Mouse (Mus musculus): ENCODE measurements around the gene Fam169a.
A peak's percentile ranks its signal among the peaks of the same experiment; 100 is the strongest.
"Not testable (repeated sequence)": the region's sequence is repeated elsewhere in the genome, so short reads cannot be mapped to it uniquely, and the experiment has no call there.

Gene Fam169a

DNA sequence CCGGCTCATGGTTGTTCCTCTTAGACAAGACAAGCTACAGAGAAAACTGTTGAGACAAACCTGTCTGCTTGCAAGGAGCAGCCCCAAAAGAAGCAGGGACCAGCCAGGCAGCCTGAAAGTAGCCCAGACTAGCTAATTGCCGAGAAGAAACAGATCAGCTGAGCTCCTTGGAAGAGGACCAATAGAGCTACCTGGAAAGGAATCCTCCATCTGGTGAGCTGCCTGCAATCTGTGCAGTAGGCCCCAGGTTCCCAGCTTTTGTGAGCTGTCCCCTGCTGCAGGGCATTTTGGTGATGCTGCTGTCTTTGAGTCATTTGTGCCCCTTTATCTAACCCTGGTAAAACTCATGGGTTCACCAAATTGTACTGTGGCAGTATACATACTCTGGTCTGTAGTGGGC is 13.1 kb downstream of the Fam169a start:
- no peak for DNase-seq (ENCODE audit: low spot score in 2 of 2)

GRCm38 (mm10) chr13:97080615-97081014 is 13.5 kb downstream of the Fam169a start:
- DNase-seq (ENCODE audit: low spot score in 2 of 2), result no peak

DNA sequence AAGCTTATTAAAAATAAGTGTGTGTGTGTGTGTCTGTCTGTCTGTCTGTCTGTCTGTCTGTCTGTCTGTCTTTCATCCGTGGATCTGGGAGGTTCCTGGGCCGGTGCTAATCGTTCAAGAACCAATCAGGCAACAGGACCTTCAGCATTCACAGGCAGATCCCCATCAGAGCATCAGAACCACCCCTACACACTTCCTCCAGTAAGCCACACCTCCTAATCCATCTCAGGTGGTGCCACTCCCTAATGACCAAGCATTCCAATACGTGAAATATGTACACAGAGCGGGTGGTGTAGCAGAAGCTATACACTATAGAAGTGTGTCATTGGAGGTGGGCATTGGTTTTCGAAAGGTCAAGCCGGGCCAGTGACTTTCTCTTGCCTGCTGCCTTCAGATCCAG is 15.3 kb downstream of the Fam169a start:
- DNase-seq (ENCODE audit: low spot score in 2 of 2), result no peak

DNA sequence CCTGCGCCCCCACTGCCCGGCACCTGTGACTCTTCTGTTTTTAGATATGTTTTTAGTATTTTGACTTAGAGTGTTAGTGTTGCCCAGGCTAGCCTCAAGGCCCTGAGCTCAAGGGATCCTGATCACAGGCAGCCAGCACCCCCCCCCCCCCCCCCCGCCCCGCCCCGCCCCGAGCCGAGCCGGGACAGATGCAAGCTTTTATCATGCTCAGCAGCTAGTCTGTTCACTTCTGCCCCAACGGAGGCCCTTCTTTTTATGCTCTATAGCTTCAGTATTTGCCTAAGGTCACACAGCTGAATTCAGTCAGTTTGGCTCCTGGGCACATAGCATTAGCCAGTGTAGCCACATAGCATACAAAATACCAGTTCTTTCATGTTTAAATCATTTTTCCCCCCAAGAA is 19.2 kb downstream of the Fam169a start:
- no peak for DNase-seq (ENCODE audit: low spot score in 2 of 2)

GRCm38 (mm10) chr13:97087421-97087820 is 20.3 kb downstream of the Fam169a start:
- DNase-seq (ENCODE audit: low spot score in 2 of 2), result no peak

GRCm38 (mm10) chr13:97088183-97088582 is 21.1 kb downstream of the Fam169a start:
- DNase-seq (ENCODE audit: low spot score in 2 of 2), result no peak

DNA sequence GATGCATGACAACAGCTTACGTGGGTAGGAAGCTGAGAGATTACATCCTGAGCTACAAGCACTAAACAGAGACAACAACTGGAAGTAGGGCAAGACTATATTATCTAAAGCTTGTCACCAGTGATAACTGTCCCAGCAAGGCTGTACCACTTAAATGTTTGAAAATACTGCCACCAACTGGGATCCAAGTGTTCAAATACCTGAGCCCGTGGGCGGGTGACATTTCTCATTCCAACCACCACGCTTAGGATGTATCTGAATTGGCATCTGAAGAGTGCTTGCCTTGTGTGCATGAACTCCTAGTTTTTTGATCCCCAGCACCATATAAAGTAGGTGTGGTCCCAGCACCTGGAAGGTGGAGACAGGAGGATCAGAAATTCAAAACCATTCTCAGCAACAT is 28.6 kb downstream of the Fam169a start:
- no peak for DNase-seq (ENCODE audit: low spot score in 2 of 2)

- DNase-seq (ENCODE audit: low spot score in 2 of 2), result no peak
Observed at GRCm38 (mm10) chr13:97099187-97099852, 32.2 kb downstream of the Fam169a start, which contains the start of gene Gm6169. Gene Gm6169 (minus strand): TSS chr13:97099237.

DNA sequence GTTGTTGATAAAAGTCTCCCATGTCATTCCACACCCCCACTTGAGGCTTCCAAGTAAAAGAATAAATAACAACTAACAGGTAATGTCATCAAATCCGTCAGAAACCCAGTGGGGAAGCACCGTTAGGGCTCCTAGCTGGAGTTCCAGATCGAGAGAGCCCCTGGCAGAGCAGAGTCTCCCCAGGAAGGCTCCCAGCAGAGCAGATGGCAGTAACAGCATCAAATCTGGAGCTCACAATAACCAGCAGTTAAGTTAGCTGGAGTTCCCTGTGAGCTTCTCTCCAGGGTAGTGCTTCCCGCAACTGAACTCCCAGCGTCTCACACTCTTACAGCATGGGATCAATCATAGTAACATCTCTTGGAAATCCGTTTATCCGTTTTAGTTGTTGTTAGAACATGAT is 37.9 kb downstream of the Fam169a start:
- no peak for DNase-seq (ENCODE audit: low spot score in 2 of 2)

- not testable (repeated sequence) for DNase-seq (ENCODE audit: low spot score in 2 of 2)
Observed at GRCm38 (mm10) chr13:97107721-97108120, 40.6 kb downstream of the Fam169a start.

GRCm38 (mm10) chr13:97109046-97109445 is 42.0 kb downstream of the Fam169a start:
- no peak for DNase-seq (ENCODE audit: low spot score in 2 of 2)

- DNase-seq (ENCODE audit: low spot score in 2 of 2), result no peak
Observed at GRCm38 (mm10) chr13:97121341-97121740, 54.3 kb downstream of the Fam169a start.

DNA sequence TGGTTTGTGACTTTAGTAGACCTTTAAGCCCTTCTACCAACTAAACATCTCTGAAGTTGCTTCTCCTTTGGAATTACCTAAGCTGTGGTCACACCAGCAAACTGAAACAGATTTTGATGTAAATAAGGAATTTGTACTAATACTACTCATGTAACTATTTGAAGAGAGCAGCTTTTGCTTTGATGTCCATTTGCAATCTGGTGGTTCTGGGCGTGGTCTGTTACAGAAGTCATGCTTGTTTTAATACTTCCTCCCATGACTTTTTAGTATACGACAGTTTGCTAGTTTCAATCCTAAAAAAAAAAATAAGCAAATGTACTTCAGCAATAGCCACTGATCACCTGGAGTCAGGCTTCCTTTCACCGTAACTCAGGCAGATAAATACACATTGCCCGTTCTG is 62.6 kb downstream of the Fam169a start:
- DNase-seq (ENCODE audit: low spot score in 2 of 2), result not testable (repeated sequence)

GRCm38 (mm10) chr13:97130413-97130812 is 63.3 kb downstream of the Fam169a start:
- not testable (repeated sequence) for DNase-seq (ENCODE audit: low spot score in 2 of 2)

DNA sequence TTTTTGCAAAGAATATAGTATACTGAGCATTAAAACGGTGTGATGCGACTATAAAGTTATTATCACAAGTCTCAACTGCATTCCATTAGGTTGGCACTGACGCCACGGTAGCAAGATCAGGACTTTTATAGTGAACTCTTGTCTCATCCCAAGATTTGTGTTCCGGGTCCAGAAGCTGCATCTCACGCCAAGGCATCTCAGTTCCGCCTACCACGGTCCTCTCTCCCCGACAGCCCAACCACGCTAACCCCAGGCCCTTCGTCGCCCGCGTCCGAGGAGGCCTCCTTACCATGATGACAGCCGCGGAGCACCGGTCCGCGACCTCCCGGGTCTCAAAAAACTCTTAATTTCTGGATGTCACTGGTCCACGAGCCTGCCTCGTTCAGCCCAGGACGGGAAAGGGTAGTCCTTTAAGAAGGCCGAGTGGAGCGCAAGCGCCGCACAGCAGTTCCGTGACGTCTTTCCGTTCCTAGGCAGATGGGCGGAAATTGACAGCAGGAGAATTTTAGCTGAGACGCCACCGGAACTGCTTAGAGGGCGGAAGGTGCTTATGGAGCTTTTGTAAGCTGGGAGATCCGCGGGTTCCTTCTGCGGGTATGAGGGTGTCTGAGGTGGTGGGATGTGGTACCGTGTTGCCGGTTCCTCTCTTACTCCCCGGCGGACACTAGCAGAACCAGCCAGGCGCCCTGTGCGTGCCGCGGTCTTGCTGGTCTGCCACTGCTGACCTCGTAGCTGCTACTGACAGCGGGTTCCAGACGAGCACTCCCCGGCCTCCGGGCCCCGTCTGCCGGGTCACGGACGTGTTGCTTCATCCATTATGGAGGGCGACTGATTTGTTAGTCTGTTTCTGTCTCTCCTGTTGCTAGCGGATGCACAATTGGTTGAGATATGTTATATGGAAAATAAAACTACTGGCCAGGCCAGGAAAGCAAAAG is 70.6 kb downstream of the Fam169a start, which contains the start of the genes Gfm2 and Nsa2:
Gene Gfm2 (plus strand): TSS at position 472 of the 935 bp plus-strand sequence.
Gene Nsa2 (minus strand): TSS at position 472 of the 935 bp plus-strand sequence.
- DNase-seq (ENCODE audit: low spot score in 2 of 2), result peak; percentile 87 to 90

DNA sequence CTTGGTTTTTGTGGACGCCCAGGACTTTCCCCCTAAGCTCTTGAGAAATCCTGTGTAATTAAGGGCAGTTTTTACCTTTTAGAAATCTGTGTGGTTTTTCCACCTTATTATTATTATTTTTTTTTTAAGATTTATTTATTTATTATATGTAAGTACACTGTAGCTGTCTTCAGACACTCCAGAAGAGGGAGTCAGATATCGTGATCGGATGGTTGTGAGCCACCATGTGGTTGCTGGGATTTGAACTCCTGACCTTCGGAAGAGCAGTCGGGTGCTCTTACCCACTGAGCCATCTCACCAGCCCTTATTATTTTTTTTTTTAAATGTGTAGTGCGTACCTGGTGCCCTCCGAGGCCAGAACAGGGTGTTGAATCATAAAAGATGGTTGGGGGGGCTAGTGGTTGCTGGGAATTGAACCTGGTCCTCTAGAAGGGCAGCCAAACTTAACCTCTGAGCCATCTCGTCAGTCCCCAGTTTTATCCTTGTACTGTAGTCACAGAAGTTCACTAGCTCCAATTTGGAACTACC is 71.4 kb downstream of the Fam169a start:
- not testable (repeated sequence) for DNase-seq (ENCODE audit: low spot score in 2 of 2)

- no peak for DNase-seq (ENCODE audit: low spot score in 2 of 2)
Observed at GRCm38 (mm10) chr13:97142321-97142720, 75.2 kb downstream of the Fam169a start.

GRCm38 (mm10) chr13:97145834-97146233 is 78.7 kb downstream of the Fam169a start:
- DNase-seq (ENCODE audit: low spot score in 2 of 2), result peak in 1 of 2 experiments; percentile 7

DNA sequence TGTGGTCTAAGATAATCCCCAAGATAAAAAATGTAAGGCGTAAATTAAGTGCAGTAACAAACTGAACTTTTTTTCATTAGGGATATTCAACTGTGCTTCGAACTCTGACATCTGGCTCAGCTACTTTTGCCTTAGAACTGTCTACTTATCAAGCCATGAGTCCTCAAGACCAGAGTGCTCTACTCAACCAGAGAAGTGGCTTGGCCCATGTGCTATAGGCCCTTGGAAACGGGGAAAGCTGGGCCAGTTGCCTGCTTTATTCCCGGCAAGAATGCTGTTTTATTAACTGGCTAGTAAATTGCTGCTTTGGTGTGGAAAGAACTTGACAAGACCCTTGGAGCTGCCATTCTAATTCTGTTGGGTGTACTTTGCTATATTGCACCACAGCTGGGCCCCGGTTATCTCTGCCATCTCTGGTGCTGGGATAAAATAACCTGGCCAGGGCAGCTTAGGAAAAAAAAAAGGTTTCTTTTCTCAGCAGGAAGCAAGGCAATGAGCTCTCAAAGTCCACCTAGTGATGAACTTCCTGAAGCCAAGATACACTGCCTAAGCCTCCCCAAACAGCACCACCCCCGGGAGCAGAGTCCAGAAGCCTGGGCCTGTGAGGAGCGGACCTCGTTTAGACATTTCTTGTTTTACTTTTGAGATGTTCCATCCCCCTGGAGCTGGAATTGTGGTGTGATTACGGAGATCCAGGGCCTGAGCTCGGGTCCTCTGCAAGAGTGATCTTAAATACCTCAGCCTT is 108.6 kb downstream of the Fam169a start:
- no peak for DNase-seq (ENCODE audit: low spot score in 2 of 2)

DNA sequence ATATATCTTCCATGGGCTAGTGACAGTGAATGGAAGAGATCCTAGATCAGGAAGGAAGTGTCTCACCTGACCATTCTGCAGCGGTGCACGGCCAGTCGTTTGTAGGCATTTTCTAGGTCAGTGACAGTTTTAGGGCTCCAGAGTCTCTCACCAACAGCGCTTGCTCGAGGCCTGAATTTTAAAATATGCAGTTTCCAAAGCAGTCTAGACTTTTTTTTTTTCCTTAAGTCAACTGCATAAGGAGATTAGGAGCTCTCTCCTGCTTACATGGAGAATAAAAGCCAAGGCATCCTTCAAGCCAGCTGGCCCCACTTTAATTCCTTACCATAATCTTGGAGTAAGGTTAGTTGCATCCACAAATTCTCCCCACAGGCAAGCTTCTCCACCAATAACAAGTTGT is 109.6 kb downstream of the Fam169a start:
- no peak for DNase-seq (ENCODE audit: low spot score in 2 of 2)

- no peak for DNase-seq (ENCODE audit: low spot score in 2 of 2)
Observed at GRCm38 (mm10) chr13:97178943-97179342, 111.9 kb downstream of the Fam169a start.

Measured in heart, adult 9 months (tissue).